Mouse (Mus musculus) kidney, adult 8-10 months (tissue): ENCODE results near the gene Tcte1.

ENCODE experiments used
- DNase-seq, 2 experiments: peaks; one replicate each; pipeline ENCODE4 v3.0.0; 2022

Gene Tcte1

DNA sequence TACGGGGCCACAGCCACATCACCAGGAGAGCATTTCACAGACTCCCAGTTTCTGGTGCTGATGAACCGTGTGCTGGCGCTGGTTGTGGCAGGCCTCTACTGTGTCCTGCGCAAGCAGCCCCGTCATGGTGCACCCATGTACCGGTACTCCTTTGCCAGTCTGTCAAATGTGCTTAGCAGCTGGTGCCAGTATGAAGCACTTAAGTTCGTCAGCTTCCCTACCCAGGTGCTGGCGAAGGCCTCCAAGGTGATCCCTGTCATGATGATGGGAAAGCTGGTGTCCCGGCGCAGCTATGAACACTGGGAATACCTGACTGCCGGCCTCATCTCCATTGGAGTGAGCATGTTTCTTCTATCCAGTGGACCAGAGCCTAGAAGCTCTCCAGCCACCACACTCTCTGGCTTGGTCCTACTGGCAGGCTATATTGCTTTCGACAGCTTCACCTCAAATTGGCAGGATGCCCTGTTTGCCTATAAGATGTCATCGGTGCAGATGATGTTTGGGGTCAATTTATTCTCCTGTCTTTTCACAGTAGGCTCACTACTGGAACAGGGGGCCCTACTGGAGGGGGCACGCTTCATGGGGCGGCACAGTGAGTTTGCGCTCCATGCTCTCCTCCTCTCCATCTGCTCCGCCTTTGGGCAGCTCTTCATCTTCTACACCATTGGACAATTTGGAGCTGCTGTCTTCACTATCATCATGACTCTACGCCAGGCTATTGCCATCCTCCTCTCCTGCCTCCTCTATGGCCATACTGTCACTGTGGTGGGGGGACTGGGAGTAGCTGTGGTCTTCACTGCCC, 43.3 kb downstream of the Tcte1 start:
- DNase-seq = no peak

DNA sequence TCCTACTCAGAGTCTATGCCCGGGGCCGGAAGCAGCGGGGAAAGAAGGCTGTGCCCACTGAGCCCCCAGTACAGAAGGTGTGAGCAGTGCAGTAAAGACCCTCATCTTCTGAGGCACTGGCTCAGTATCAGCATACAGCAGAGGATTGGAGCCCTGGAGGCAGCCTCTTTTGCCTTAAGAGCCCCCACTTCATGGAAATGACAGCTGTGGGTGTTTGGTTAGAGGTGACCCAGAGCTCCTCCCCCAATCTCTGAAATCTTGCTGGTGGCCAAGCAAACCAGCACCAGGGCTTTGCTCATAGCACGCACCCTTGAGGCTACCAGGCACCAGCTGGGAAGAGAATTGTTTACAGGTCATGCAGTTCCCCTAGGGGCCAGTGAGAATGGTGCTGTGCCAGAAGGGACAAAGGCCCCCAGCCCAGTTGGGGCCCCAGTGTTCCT, 43.9 kb downstream of the Tcte1 start:
- no peak for DNase-seq

DNA sequence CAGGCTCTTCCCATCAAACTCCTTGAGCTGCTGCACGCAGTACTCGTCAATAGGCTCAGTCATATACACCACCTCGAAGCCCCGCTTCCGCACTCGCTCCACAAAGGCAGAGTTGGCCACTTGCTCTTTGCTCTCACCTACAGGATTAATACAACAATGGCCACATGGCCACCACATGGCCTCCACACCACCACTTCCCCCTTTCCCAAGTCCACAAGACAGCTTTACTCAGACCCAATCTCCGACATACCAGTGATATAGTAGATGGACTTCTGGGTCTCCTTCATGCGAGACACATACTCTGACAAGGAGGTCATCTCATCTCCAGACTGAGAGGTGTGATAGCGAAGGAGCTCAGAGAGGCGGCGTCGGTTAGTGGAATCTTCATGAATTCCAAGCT, 45.8 kb downstream of the Tcte1 start:
- no peak for DNase-seq

DNA sequence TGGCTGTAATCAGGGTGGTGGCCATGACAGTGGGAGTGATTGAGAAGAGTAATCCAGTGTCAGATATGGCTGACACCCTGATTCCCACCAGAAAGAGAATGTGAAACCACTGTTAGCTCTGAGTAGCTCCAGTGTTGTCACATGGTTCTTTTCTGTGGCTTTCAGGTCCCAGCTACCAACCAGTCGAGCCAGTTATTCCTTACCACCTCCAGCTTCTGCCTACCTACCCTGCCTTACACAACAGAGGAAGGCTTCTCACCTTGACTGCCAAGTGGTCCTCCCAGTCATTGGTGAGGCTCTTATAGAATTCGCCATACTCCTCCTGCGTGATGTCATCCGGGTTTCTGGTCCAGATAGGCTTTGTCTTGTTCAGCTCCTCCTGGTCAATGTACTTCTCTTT, 46.8 kb downstream of the Tcte1 start:
- no peak for DNase-seq

DNA sequence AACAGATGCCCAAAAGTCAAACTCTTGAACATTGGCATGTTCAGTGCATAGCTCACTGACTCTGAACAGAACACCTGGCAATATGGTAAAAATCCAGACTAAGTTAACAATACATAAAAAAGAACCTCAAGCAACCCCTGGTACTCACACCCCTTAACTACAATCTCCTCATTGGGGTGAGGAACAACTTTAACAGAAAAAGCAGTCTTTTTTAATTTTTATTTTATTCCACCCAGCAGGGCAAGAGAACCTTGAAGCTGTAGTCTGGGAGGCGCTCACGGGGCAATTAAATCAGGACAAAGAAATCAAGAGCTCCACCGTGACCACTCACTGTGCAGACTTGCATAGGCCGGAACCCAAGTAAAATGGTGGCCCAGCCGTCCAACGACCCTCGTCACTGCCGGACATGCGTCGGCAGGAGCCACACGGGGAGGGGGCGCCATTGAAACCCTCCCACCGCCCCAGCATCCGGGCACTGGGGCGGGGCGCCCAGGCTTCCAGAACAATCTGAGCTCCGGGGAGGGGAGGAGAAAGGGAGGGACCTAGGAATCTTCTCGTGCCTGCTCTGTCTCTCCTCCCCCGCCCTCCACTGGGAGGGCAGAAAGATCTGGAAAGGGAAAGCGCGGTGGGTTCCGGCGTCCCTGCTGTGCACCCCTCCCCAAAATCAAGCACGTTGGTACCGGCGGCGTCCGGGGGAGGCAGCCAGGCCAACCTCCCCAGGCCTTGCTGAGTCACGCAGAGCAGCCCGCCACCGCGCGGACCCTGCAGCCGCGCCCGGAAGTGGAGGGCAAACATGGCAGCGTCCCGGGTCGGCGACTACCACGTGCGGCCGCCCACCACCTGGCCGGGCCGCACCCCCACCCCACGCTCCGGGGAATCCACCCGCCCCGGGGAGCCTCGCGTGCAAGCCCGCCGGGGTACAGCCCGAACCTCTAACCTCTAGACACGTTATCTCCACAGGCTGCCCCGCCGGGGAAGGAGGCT, 49.2 kb downstream of the Tcte1 start:
- DNase-seq = peak; percentile 75 to 77

DNA sequence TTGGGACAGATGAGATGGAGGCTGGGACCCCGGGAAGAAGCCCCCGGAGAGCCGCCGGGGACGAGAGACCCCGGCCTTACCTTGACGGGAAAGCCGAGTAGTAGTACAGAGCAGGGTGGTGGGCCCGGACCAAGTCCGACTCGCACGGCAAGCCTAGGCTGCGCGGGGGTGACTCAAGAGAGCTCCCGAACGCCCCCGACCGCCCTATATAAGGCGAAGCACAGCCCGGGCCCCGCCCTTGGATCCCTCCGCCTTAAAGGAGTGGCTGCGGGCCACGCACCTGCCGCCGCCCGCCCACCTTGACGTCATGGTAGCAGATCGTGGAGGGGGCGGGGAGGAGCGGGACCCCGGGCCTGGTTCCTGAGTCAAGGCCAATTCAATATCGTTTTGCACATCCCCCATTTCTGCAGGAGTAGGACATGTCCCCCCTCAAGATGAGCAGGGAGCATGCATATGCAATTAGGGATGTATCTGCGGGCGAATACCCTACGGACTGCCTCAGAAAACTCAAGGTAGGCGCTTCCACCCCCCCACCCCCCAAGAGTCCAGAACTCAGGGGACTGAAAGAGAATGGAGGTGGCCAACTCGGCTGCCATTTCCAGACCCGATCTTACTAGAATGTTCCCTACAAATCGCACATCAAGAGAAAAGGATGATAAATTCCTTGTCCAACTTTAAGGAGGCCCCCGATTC, 50.0 kb downstream of the Tcte1 start, which contains the start of gene Hsp90ab1:
Gene Hsp90ab1, minus strand, starts transcription at position 185 of the 693 bp plus-strand sequence.
- DNase-seq = peak; percentile 96 to 98

DNA sequence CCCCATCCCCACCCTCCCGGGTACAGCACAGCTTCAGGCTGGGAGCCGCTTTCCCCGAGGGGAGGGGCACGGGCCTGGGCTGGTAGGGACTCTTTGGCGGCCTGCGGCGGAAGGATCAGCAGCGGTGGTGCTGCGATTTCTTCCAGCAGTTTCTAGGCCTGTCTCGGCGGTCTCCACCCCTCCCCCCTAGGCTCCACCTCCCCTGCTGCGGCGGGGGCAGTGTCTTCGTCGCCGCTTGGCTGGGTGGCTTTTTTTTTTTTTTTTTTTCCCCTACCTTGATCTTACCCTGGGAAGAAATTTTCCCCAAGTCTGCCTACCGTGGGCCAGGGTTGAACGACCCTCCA, 50.5 kb downstream of the Tcte1 start:
- DNase-seq = peak; percentile 97 to 99

DNA sequence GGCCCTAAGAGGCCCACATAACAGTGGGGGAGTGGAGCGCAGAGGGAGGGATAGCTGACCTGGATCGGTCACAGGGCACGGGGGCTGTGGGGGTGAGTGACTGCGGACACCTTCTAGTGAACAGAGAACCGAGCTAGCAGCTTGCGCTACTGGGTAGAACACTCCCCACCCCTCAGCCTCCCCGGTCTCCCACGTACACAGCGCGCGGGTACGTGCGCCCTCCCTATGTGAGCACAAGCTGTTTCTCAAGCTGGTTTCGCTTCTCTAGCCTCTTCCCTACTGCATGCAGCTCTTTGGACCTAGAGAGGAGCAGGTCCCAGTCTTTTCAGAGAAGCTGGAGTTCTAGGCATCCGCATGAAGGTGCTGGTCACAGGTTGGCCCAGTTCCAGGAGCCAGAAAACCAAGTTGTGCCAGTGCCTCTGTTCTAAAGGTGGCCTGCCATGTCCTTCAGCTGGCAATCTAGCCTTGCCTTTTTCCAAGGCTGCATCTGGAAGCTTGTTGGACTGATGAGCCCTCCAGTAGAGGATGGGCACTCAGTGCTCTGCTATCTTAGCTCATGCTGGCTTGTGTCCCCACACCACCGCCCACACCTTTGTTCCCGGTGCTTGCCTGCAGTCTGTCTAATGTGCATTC, 51.0 kb downstream of the Tcte1 start:
- peak; percentile 63 to 72 for DNase-seq

DNA sequence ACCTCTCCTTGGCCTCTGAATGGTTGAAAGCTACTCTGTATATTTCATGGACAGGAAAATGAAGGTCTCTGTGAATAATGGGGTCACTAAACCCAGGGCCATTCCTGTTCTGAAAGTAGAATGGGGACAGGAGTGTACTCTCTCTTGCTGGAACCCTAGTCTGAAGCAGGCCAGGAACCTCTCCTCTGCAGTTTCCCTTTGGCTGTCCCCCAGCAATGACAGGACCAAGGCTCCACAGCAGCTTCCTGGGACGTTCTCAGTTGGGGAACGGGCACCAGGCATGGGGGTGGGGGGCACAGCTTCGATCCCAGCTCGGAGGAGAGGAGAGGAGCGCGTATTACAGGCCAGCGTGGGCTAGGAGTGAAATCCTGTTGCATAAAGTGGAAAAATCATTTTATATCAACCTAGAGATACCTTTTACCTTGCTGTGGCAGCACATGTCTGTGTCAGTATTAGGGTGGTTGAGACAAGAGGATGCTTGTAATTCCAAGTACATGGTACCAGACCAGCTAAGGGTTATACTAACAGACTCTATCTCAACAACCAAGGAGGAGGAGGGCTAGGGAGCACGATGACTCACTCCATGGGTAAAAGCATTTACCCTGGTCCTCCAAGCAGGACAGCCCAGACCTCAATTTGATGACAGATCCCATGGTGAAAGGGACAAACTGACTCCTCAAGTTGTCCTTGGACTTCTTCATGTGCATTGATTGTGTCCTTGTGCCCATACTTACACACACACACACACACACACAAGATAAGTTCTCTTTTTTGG, 52.1 kb downstream of the Tcte1 start:
- no peak for DNase-seq

DNA sequence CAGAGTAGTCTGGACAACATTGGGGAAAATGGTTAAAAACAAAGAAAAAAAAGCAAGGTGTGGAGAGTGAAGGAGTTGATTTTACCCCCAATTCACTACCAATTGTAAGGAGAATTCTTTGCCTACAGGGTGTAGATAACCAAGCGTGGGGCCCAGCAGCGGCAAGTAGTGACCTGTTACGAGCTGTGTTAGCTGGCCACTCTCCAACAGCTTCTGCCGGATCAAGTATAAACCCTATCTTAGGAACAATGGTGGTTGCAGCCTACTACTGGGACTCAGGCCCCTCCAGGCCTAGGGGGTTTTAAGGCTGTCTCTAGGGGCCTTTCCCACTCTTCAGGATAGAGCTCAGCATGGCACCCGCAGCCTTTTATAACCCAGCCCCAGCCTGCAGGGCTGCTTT, 55.0 kb downstream of the Tcte1 start:
- no peak for DNase-seq

DNA sequence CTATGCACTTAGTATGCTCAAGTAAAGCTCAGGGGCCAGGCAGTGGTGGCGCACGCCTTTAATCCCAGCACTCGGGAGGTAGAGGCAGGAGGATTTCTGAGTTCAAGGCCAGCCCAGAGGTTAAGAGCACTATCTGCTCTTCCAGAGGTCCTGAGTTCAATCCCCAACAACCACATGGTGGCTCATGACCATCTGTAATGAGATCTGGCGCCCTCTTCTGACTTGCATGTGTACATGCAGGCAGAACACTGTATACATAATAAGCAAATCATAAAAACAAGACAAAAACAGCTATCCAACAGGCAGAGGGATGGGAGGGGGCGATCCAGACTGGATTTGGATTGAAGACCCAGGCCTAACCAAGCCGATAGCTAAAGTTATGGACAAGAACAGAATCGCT, 55.6 kb downstream of the Tcte1 start:
- DNase-seq = no peak

DNA sequence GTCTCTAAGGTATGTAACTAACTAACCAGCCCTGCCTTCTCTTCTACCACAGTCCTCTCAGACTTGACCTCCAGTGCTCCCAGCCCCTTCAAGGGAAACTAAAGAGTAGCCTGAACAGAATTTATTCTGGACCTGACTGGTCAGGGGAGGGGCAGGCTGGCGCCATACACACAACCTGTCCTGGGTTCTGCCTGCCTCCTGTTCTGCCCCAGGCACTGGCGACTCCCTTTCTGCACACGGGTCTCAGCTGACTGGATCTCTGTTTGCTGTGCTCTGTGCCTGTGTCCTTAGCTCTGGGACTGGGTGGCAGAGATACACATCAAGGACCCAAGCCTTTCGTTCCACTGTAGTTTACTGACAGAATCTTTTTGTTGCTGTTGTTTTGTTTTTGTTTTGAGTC, 56.3 kb downstream of the Tcte1 start:
- DNase-seq = peak in 1 of 2 experiments; percentile 77

DNA sequence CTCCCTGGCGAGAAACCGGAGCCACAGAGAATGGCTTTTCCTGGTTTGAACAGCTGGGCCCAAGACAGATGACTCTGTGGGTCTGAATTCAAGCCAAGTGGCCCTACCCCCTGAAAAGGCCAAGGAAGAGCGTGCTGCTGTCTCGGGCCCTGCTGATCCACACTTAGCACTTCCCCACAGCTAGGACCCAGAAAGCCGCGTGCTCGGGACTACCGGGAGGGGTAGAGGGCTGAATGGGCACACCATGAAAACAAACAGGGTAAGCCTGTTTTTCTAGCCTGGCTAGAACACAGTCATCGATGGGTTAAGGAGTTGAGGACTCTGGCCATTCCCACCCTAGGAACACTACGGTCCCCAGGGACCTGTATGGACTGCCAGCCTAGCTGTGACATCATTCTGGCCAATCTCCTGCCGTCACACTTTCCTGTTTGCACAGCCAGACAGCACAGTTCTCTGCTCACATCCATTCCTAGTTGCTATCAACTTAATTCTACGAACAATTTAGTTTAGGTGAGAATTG, 57.8 kb downstream of the Tcte1 start:
- DNase-seq = no peak

DNA sequence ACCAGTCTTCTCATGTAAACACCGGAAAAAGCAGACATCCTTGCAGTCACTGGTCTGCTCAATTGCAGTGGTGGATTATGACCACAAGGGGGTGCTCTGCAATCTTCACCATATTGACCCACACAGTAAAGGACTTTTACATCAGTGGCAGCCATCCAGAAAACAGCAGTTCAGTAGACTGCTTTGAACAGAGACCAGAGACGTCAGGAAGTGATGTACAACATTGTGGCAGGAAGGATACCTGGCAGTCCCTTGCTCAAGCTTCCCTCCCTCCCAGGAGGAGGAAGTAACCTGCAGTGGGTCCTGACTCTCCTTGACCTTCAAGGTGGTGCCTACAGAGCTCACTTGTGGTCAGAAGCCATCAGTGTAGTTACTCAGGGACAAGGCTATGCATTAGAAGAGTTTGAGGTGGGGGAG, 58.3 kb downstream of the Tcte1 start:
- DNase-seq = peak; percentile 70 to 72

DNA sequence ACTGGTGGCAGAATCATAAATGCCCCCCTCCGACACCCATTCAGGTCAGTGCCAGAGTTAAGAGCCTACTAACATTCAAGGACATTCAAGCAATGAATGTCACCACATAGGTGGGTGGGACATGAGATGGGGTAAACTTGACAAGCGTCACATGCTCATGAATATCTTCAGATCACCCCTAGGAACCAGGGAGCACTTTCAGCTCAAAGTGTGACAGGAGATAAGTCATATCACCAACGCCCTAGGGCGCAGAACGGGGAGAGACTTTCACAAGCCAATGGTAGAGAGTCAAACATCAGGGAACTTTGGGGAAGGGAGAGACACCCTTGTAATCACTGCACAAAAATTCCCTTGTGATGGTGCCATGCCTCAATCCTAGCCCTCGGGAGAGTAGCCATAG, 59.0 kb downstream of the Tcte1 start:
- DNase-seq = no peak

DNA sequence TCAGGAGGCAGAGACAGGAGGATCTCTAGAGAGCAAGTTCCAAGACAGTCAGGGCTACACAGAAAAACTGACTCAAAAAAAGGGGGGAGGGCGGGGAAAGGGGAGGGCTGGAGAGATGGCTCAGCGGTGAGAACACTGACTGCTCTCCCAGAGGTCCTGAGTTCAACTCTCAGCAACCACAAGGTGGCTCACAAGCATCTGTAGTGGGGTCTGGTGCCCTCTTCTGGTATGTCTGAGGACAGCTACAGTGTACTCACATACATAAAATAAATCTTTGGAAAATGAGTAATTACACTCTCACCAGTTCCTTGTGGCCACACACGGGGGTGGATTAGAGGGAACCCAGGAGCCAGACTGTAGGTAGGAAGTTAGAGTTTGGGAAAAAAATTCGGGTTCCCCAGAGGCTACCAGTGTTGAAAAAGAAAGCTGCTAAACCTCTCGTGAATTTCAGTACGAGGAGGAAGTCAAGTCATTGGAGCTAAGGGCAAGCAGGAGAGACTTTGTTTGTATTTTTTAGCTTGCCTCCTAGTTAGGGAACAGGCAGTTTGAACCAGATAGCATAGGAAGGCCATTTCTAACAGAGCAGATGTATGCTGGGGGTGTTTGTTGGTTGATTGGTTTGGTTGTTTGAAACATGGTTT, 59.6 kb downstream of the Tcte1 start:
- DNase-seq = no peak

DNA sequence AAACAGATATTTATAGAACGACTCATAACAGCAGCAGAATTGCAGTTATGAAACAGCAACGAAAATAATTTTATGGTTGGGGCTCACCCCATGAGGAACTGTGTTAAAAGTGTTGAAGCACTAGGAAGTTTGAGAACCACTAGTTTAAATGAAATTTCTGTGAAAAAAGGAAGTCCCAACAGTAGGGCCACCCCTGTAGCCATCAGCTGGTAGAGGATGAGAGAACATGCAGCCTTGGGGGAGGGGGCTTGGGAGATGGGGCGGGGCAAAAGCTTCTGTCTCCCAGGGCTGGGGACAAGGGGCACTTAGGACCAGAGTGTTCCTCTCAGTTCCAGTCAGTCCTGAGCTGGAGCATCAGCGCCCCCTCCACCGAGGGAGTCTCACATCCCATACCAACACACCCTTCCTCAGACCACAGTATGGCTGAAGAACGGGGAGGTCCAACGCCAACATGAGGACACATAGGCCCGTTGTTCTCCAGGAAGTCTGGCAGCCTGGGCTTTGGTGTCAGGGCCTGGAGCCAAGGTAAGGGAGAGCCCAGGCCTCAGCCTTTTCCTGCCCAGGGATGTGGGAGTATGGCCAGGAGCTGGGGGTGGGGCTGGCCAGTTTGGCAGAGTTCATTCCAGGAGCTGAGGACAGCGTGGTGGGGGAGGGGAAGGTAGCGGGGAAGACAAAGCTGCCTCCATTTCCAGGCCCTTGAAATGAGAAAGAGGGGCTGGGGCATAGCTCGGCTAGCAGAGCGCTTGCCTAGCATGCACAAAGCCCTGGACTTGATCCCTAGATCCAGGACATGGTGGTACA, 61.1 kb downstream of the Tcte1 start:
- DNase-seq = peak; percentile 84 to 85

DNA sequence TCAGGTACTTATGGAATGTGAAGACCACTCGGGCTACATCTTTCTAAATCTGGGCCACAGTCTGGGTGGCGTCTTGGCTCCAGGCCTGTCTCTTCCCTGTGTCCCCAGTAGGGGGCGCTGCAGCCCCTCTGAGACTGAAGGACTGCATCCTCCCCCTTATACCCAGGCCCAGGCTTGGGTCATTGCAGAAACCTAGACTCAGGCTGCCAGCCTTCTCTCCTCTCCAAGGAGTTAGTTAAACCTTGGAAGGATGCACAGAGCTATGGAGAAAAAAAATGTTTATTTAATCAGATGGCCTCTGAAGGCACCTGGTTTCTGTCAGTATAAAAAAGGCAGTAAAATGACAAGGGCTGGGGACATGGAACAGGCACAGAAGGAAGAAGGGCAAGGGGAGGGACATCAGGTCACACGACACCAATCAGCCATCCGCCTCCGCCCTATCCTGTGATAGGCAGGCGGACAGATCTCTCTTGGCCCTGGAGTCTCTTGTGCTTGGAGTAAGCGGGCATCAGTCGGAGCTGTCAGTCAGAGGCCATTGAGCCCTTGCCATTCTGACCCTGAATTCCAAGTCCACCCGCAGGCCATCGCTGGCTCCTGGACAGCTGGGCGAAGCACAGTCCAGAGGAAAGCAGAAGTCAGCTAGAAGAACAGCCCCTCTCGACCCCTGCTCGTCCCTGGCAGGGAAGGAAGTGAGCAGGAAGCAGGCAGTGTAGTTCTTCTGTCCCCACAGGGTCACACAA, 61.9 kb downstream of the Tcte1 start:
- peak; percentile 63 to 74 for DNase-seq

DNA sequence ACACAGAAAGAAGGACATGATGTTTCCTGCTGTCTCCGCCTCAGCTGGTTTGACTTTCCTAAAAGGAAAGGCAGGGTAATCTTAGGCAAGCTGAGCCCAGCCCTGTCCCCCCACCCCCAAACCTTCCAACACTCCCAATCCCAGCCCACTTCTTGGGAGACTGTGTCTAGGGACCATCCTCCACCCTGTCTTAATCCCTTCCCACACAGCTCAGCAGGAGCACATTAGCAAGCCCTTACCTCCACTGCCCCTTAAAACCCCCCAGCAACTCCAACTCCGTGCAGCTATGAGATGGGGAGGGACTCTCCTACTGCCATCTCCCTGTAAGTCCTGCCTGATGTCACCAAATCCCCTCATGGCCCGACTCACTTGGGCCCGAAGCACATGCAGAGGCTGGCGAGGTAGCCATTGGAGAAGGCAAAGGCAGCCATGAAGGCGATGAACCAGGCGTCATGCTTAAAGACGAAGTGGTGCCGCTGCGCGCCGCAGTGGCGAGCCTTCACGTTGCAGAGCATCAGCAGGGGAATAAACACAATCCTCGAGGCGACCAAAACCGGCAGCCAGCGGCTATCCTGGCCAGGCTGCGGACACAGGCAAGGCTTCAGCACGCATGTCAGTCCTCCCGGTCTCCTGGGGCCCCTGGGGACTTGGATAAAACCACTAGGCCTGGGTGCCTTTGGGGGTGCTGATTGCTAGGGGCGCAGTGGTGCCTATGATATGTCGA, 62.7 kb downstream of the Tcte1 start:
- DNase-seq = no peak
